Mouse (Mus musculus) ES-E14 (cell line): ENCODE measurements around the gene Pip5k1a.

Experiments used
- CHD2 ChIP-seq: IDR thresholded peaks from 2 replicates; pipeline ENCODE4 v1.6.1; 2014; ENCODE audit warnings: mild to moderate bottlenecking, low read depth, low read length, inconsistent platforms
- HCFC1 ChIP-seq: IDR thresholded peaks from 2 replicates; pipeline ENCODE4 v1.6.1; 2012; ENCODE audit warnings: low read length, inconsistent platforms, borderline replicate concordance; ENCODE audit not compliant: insufficient read depth
- MAFK ChIP-seq: IDR thresholded peaks from 2 replicates; pipeline ENCODE4 v1.6.1; 2014; ENCODE audit warnings: mild to moderate bottlenecking, low read depth, low read length, inconsistent platforms; ENCODE audit not compliant: insufficient read depth
- ZC3H11A ChIP-seq: IDR thresholded peaks from 2 replicates; pipeline ENCODE4 v1.6.1; 2012; ENCODE audit warnings: low read depth, mild to moderate bottlenecking, inconsistent platforms, low read length, borderline replicate concordance
- ZNF384 ChIP-seq: IDR thresholded peaks from 2 replicates; pipeline ENCODE4 v1.6.1; 2012; ENCODE audit warnings: low read depth, low read length, inconsistent platforms

DNA sequence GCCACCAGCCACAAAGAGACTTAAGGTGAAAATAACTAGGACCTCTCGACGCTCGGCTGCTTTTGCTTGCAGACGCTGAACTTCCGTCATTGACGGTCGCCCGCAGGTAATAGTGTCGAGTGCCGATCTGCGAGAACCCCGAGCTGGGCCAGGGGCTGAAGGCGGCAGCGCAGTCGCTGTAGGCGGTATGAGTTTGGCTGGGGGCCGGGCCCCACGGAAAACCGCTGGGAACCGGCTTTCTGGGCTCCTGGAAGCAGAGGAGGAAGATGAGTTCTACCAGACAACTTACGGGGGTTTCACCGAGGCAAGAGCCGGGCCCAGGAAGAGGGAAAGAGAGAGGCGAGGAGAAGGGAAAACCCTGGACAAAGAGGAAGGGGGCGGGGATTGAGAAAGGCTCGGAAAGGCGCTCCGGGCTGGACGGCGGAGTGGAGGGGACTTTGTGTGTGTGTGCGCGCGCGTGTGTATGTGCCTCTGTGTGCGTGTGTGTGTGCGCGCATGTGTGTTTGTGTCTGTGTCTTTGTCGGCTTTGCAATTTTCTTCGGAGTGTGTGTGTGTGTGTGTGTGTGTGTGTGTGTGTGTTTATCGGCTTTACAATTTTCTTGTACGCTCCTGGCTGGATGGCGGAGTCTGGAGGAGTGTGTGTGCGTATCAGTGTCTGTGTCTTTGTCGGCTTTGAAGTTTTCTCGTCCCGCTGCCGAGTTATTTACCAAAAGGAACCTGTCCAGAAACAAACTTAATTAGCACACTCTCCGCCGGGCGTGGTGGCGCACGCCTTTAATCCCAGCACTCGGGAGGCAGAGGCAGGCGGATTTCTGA is 4.4 kb upstream of the Pip5k1a start, which contains the start of gene Vps72:
- TF ChIP-seq ZNF384 (0 out of 2 replicates have a peak, but pooled peaks have one; percentile 6), MAFK (no peak), CHD2 (no peak), ZC3H11A (no peak), HCFC1 (peak; percentile 84; the same call in 1 of the 2 replicates)
